Mouse (Mus musculus): Measurements from ENCODE around the gene Dazap1.
A peak's percentile ranks its signal among the peaks of the same experiment; 100 is the strongest.

Gene Dazap1

GRCm38 (mm10) chr10:80248971-80249640 is 12.2 kb upstream of the Dazap1 start, which contains the start of gene Ndufs7:
Gene Ndufs7 (plus strand): TSS chr10:80249121.
- peak; percentile 75 for ATAC-seq (ENCODE audit: low TSS enrichment)

- ATAC-seq (ENCODE audit: low TSS enrichment), result no peak
Measured at GRCm38 (mm10) chr10:80250059-80250458, 11.2 kb upstream of the Dazap1 start.

- no peak for ATAC-seq (ENCODE audit: low TSS enrichment)
Measured at GRCm38 (mm10) chr10:80250573-80250972, 10.7 kb upstream of the Dazap1 start.

- ATAC-seq (ENCODE audit: low TSS enrichment), result no peak
Measured at GRCm38 (mm10) chr10:80252011-80252410, 9.3 kb upstream of the Dazap1 start.

- no peak for ATAC-seq (ENCODE audit: low TSS enrichment)
Measured at GRCm38 (mm10) chr10:80252493-80253274, 8.6 kb upstream of the Dazap1 start.

- no peak for ATAC-seq (ENCODE audit: low TSS enrichment)
Measured at GRCm38 (mm10) chr10:80253551-80253950, 7.7 kb upstream of the Dazap1 start.

GRCm38 (mm10) chr10:80254331-80255297 is 6.7 kb upstream of the Dazap1 start:
- no peak for ATAC-seq (ENCODE audit: low TSS enrichment)

- no peak for ATAC-seq (ENCODE audit: low TSS enrichment)
Measured at GRCm38 (mm10) chr10:80255881-80256535, 5.3 kb upstream of the Dazap1 start.

- ATAC-seq (ENCODE audit: low TSS enrichment), result no peak
Measured at GRCm38 (mm10) chr10:80257936-80258335, 3.4 kb upstream of the Dazap1 start.

- ATAC-seq (ENCODE audit: low TSS enrichment), result no peak
Measured at GRCm38 (mm10) chr10:80258752-80259462, 2.4 kb upstream of the Dazap1 start.

GRCm38 (mm10) chr10:80259463-80259805 is 1.9 kb upstream of the Dazap1 start:
- ATAC-seq (ENCODE audit: low TSS enrichment), result no peak

GRCm38 (mm10) chr10:80259861-80260641 is 1.2 kb upstream of the Dazap1 start:
- 0 out of 2 replicates have a peak, but pooled peaks have one; percentile 5 for ATAC-seq (ENCODE audit: low TSS enrichment)

GRCm38 (mm10) chr10:80261585-80261968 is 291 bp downstream of the Dazap1 start:
- ATAC-seq (ENCODE audit: low TSS enrichment), result peak; percentile 34

- no peak for ATAC-seq (ENCODE audit: low TSS enrichment)
Measured at GRCm38 (mm10) chr10:80262169-80262568, 883 bp downstream of the Dazap1 start.

- ATAC-seq (ENCODE audit: low TSS enrichment), result no peak
Measured at GRCm38 (mm10) chr10:80262776-80263365, 1.6 kb downstream of the Dazap1 start.

GRCm38 (mm10) chr10:80264341-80265148 is 3.3 kb downstream of the Dazap1 start:
- ATAC-seq (ENCODE audit: low TSS enrichment), result peak; percentile 60

GRCm38 (mm10) chr10:80265149-80265486 is 3.8 kb downstream of the Dazap1 start:
- no peak for ATAC-seq (ENCODE audit: low TSS enrichment)

- ATAC-seq (ENCODE audit: low TSS enrichment), result no peak
Measured at GRCm38 (mm10) chr10:80270099-80270498, 8.8 kb downstream of the Dazap1 start.

GRCm38 (mm10) chr10:80270734-80271181 is 9.5 kb downstream of the Dazap1 start:
- ATAC-seq (ENCODE audit: low TSS enrichment), result no peak

All from frontal cortex, adult (tissue).